Mouse (Mus musculus): ENCODE measurements around the gene Fam216a.
"Not testable (repeated sequence)": the region's sequence is repeated elsewhere in the genome, so short reads cannot be mapped to it uniquely, and the experiment has no call there.

The Fam216a gene

GRCm38 (mm10) chr5:122372192-122372769 is at the start of gene Fam216a:
Gene Fam216a (minus strand): TSS chr5:122372364.
- DNase-seq (ENCODE audit: low read depth): peak; percentile 100

GRCm38 (mm10) chr5:122421271-122422068 is 49.3 kb upstream of the Fam216a start, which contains the start of gene Anapc7:
Gene Anapc7 (plus strand): TSS chr5:122421693.
- DNase-seq (ENCODE audit: low read depth): no peak

DNA sequence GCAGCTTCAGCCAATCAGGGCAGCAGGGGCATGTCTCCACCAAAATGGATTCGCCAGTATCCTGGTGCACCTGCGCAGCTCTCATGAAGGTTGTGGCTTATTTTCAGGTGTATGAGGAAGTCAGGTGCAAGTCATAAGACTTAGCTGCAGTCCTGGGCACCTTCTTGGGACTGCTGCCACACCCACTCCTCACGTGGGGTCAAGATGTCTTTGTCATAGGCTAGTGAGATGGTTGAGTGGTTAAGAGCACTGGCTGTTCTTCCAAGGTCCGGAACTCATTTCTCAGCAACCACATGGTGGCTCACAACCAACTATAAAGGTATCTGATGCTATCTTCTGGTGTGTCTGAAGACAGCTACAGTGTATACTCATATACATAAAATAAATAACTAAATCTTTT is 48.5 kb upstream of the Fam216a start:
- not testable (repeated sequence) for DNase-seq (ENCODE audit: low read depth)

GRCm38 (mm10) chr5:122415465-122415864 is 43.3 kb upstream of the Fam216a start:
- no peak for DNase-seq (ENCODE audit: low read depth)

DNA sequence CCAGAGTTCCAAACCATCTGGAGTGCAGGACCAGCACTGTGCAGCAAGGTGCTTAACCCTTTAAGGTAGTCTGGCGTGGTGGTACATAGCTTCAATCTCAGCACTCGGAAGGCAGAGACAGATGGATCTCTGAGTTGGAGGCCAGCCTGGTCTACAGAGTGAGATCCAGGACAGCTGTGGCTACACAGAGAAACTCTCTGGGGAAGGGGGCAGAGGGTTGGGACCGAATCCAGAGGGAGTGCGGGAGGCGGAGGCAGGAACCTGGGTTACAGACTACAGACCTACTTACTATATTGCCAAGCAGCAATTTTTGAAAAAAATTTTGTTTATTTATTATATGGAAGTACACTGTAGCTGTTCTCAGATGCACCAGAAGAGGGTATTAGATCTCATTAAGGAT is 42.2 kb upstream of the Fam216a start:
- no peak for DNase-seq (ENCODE audit: low read depth)

- no peak for DNase-seq (ENCODE audit: low read depth)
Observed at GRCm38 (mm10) chr5:122412826-122413225, 40.7 kb upstream of the Fam216a start.

DNA sequence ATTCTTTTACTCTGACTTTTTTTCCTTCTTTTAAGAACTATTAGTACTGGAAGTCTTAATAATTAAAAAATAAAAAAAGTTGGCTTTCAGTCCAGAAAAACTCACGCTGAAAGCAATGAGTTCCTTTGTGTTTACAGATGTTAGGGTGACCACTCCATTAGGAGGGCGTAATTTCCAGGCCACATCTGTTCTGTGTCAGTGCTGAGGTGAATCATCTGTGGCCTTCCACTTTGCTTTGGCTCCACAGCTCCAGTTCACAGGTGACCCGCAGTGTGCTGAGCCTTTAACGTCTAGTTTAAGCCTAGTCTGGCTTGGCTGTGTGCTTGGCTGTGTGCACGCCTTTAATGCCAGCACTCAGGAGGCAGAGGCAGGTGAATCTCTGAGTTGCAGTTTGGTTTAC is 39.7 kb upstream of the Fam216a start:
- DNase-seq (ENCODE audit: low read depth): no peak

DNA sequence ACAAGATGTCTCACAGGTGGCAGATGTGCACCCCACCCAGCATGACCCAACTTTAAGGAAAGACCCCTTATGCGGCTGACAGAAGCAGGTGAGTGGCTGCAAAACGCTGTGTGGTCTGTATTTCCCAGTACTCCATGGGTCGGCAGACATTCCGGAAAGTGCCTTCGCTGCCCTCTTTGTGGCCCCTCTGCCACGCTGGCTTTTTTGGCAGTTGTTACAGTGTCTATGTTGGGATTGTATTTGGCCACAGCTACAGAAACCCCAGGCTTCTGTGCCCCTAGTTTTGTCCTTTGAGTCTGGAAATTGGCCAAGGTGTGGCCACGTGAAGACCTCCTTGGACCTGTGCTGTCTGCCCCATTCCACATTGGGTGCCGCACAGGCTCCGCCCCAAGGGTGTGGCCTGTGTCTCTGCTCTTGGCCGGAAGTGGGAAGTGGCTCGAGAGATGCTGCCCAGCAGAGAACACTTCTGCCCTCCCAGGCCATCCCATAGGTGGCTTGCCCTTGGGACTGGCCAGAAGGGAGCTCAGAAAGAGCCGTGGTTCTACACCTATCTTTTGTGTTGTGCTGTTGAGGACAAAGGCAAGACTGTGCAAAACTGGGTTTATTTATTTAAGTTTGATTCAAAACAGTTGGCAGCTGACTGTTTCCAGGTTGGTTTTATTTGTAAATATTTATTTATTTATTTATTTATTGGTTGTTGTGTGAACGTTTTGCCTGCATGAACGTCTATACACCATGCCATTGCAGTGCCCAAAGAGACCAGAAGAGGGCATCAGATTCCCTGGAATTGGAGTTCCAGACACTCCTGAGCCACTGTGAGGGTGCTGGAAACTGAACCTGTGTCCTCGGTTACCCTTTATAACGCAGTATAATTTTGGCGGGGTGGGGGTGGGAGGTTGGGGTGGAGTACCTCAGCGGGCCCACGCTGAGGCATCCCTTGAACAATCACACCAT is 37.8 kb upstream of the Fam216a start:
- DNase-seq (ENCODE audit: low read depth): no peak

- DNase-seq (ENCODE audit: low read depth): no peak
Observed at GRCm38 (mm10) chr5:122405537-122405936, 33.4 kb upstream of the Fam216a start.

GRCm38 (mm10) chr5:122403362-122403761 is 31.2 kb upstream of the Fam216a start:
- no peak for DNase-seq (ENCODE audit: low read depth)

DNA sequence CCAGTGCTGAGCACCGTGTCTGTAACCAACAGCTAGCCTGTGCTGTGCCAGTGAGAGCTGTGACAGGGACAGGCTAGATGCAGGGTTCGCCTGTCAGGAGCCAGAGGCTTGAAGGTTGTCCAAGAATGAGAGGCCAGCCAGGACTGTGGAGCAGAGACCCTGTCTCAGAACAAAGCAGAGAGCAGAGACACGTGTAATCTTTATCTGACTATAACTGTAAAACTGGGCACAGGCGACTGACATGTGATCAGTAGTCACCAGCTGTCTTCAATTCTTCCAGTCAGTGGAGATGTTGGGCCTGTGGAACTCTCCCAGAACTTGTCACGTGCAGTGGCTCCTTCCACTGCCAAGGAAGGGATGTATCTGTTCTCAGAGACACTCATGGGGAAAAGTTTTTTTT is 30.6 kb upstream of the Fam216a start:
- DNase-seq (ENCODE audit: low read depth): no peak

DNA sequence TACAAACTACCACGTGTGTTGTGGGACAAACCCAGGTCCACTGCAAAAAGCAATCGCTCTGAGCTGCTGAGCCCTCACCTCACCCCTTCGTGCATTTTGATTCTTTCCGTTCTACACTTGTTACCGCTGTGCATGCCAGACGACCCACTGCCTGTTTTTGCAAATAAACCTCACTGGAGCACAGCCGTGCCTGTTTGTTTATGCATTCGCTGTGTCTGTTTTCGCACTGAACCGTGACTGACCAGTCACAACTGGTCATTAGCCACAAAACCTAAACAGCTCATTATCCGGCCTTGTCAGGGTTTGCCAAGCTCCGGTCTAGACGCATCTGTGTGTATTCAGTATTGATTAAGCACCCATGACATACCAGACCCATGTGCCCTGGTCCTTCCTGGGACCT is 30.0 kb upstream of the Fam216a start:
- DNase-seq (ENCODE audit: low read depth): no peak

DNA sequence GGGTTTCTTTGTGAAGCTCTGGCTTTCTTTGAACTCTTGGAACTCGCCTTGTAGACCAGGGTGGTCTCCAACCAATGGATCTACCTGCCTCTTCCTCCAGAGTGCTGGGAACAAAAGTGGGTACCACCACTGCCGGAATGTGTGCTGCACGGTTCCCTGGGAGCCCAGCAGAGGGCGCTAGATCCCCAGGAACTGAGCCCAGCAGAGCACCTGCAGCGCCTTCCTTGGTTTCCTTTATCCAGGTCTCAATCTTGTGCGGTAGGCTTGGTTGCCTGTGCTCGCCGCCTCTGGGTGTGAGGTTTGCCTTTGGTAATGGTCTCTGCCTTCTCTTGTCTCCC is 29.1 kb upstream of the Fam216a start:
- DNase-seq (ENCODE audit: low read depth): no peak

DNA sequence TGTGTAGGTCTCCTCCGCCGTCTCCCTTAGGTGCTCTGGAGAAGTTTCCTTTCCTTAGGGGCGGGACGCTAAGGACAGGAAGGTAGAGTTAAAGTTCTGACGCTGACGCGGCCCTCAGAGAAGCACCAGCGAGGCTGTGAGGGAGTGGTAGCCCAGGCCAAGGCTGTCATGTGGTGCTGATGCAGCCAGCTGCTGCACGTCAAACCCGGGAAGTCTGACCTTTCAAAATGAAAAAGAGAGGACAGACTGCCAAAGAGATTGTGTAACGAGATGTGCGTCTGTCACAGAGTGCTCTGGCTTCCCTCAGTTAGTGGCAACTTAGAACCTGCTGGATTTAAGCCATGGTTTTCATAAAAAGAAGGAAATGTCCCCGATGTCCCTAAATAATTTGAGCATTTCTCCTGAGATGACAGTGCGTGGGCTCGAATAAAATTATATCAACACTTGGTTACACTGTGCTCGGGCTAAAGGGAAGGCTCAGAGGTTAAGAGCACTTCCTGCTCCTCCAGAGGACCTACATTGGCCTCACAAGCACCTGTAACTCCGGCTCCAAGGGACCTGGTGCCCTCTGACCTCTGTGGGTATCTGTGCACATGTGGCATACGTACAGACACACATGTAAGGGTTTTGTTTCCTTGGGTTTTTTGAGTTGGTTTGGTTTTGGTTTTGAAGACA is 28.6 kb upstream of the Fam216a start:
- DNase-seq (ENCODE audit: low read depth): no peak

GRCm38 (mm10) chr5:122399871-122400270 is 27.7 kb upstream of the Fam216a start:
- DNase-seq (ENCODE audit: low read depth): no peak

DNA sequence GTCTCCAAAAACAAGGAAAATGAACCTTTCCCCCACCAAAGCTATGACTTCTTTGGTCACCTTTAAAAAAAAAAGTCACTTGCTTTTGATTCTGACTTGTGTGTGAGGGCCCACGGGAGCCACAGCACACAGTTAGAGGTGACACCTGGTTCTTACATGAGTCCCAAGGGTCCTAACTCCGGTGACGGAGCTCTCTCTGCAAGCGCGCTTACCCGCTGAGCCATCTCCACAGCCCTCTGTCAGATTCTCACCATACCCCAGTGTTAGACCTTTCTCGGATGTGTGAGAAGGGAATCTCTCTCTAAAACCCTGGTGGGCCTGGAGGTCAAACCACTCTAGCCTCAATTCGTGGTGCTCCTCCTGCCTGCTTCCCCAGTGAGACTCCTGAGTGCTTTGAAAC is 25.3 kb upstream of the Fam216a start:
- no peak for DNase-seq (ENCODE audit: low read depth)

- DNase-seq (ENCODE audit: low read depth): no peak
Observed at GRCm38 (mm10) chr5:122396791-122397190, 24.6 kb upstream of the Fam216a start.

DNA sequence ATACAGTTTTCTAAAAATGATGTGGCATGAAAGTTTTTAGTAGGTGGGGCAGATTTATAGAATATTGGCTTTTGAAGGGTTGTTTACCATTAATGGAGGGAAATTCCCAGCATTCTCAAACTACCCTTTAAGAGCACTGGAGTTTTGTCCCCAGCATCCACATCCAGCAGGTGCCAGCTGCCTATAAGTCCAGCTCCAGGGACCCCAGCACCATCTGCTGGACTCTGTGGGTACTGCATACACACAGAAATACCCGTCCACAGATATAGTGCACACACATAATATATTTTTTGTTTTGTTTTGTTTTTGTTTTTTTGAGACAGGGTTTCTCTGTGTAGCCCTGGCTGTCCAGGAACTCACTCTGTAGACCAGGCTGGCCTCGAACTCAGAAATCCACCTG is 21.7 kb upstream of the Fam216a start:
- peak; percentile 73 for DNase-seq (ENCODE audit: low read depth)

GRCm38 (mm10) chr5:122392227-122393004 is 20.3 kb upstream of the Fam216a start:
- DNase-seq (ENCODE audit: low read depth): no peak

GRCm38 (mm10) chr5:122391786-122392180 is 19.6 kb upstream of the Fam216a start, which contains the start of gene Arpc3:
Gene Arpc3 (plus strand): TSS chr5:122391878.
- DNase-seq (ENCODE audit: low read depth): peak; percentile 81

GRCm38 (mm10) chr5:122391178-122391785 is 19.1 kb upstream of the Fam216a start:
- no peak for DNase-seq (ENCODE audit: low read depth)

All from c-Kit-positive CD71-negative TER-119-negative erythroid progenitor cells, embryonic 14.5 days (primary cell).